Mouse (Mus musculus): ENCODE results near the gene Tnfsf11. TPM values are rescaled to one million over a fixed set of nuclear protein-coding genes. Genes with fewer than 3 reads are reported as not detected.

Tnfsf11 gene
- total RNA-seq, 2 experiments from 2014 or later, result not detected

Small RNA genes lying within 50 kb of the gene (microRNA-seq; reads per million reads assigned to microRNA genes)
- not detected for gene Gm23652

Other genes with a start within 250 kb of the Tnfsf11 start
- gene Fam216b, start 219.0 kb downstream of the Tnfsf11 start, total RNA-seq (2021), result not detected
- 10 to 100 TPM; 28.8 to 34.4 TPM for gene Akap11, start 228.8 kb upstream of the Tnfsf11 start, total RNA-seq (2021)